Mouse (Mus musculus): Measurements from ENCODE around the gene Hmgb1. TPM values are rescaled to one million over a fixed set of nuclear protein-coding genes. Genes with fewer than 3 reads are reported as not detected.

Gene Hmgb1
- polyA plus RNA-seq, 1 experiment: 107 TPM

DNA sequence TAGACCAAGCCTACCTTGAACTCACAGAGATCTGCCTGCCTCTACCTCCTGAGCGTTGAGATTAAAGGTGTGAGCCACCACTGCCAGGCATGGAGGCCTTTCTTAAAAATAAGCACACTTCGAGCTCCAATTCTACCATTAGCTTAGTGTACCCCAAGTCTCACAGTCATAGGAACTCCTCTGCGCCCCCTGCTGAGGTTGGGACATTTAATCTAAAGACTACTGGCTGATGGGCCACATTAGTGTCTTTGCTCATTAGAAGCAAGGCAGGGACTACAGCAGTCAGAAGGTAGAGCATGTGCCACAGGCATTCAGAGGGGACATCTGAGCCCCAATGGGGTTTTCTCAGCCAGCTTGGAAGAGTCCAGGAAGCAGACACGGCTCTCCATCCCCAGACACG, 86.4 kb downstream of the Hmgb1 start:
- 92% methylated on average over 5 of the region's 5 CpGs for WGBS
- Histone ChIP-seq H3K4me1 (replicated peaks; ENCODE audit: control insufficient read depth, insufficient read depth, low read length) (peaks cover 6% of the 10 kb centered on the region; the same call in 1 of the 2 replicates), H3K27ac (ENCODE audit: control insufficient read depth, insufficient read depth, low read length) (no peak overlapping the region), H3K4me3 (ENCODE audit: control insufficient read depth, insufficient read depth, low read length) (no peak overlapping the region), H3K36me3 (ENCODE audit: control insufficient read depth, insufficient read depth, low read length) (no peaks in the 10 kb centered on the region), H3K27me3 (ENCODE audit: control insufficient read depth, insufficient read depth, low read length) (no peaks in the 10 kb centered on the region)
- DNase-seq: peak; percentile 60
- no peak for TF ChIP-seq POLR2A (IDR thresholded peaks at IDR 0.05; ENCODE audit: control insufficient read depth, extremely low read depth, insufficient read depth, low read length, poor library complexity)
- TF ChIP-seq CTCF (IDR thresholded peaks at IDR 0.05; ENCODE audit: borderline replicate concordance, control insufficient read depth, extremely low read depth, insufficient read depth, low read length, poor library complexity): no peak

DNA sequence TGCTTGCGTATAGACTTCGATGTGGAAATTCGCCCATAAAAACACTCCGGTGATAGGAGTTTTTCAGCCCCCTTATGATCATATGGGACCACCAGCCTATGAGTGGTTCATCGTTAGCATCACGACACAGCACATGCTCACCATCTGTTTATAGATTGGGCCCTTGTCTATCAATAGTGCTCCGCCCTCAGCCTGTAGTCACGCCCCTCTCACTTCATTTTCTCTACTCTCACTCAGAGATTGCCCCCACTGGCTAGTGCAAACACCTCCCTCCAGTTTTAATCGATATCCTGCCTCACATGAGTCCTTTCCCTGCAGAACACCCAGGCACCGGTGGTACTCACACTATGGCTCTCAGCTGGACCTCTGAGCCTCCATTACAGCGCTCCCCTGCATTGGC, 88.0 kb downstream of the Hmgb1 start:
- Histone ChIP-seq H3K36me3 (ENCODE audit: control insufficient read depth, insufficient read depth, low read length) (no peaks in the 10 kb centered on the region), H3K27ac (ENCODE audit: control insufficient read depth, insufficient read depth, low read length) (no peak overlapping the region), H3K4me1 (replicated peaks; ENCODE audit: control insufficient read depth, insufficient read depth, low read length) (peaks cover 6% of the 10 kb centered on the region; the same call in 1 of the 2 replicates), H3K4me3 (ENCODE audit: control insufficient read depth, insufficient read depth, low read length) (no peak overlapping the region), H3K27me3 (ENCODE audit: control insufficient read depth, insufficient read depth, low read length) (no peaks in the 10 kb centered on the region)
- TF ChIP-seq POLR2A (IDR thresholded peaks at IDR 0.05; ENCODE audit: control insufficient read depth, extremely low read depth, insufficient read depth, low read length, poor library complexity): no peak
- TF ChIP-seq CTCF (IDR thresholded peaks at IDR 0.05; ENCODE audit: borderline replicate concordance, control insufficient read depth, extremely low read depth, insufficient read depth, low read length, poor library complexity): no peak
- DNase-seq: no peak
- 91% methylated on average over 11 of the region's 11 CpGs for WGBS

DNA sequence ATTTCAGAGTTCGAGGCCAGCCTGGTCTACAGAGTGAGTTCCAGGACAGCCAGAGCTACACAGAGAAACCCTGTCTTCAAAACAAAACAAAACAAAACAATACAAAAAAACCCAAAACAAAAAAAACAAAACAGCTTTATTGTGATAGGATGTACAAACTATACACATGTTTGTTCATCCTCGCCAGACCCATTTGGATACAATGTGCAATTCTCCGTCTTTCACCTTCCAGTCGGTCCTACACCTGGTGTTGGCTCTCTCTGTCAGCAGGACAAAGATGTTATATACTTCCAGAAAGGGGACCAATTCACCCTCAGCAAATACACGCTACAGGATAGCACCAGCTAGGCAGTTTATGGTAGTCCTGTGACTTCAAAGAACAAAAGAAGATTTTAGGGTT, 91.4 kb downstream of the Hmgb1 start:
- TF ChIP-seq POLR2A (IDR thresholded peaks at IDR 0.05; ENCODE audit: control insufficient read depth, extremely low read depth, insufficient read depth, low read length, poor library complexity): no peak
- no peak for TF ChIP-seq CTCF (IDR thresholded peaks at IDR 0.05; ENCODE audit: borderline replicate concordance, control insufficient read depth, extremely low read depth, insufficient read depth, low read length, poor library complexity)

DNA sequence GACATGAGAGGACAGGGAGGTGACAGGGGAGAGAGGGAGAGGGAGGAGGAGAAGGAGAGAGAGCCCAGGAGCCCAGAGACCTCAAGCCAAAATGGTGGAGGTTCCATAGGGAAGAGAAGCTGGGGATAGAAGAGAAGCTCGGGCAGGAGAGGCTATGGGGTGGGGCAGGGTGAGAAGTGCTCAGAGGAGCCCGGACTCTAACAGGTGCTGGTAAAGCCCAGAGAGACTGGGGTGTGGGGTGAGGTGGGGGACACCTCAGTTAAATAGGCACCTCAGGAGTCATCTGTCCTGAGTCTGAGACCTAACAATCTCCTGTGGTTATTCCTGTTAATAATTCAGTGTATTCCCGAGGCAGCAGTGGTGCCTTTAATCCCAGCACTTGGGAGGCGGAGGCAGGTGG, 91.8 kb downstream of the Hmgb1 start:
- H3K27me3 ChIP-seq (ENCODE audit: control insufficient read depth, insufficient read depth, low read length): no peaks in the 10 kb centered on the region

More for the DNA sequence above, 91.4 kb downstream of the Hmgb1 start:
- Histone ChIP-seq H3K4me3 (ENCODE audit: control insufficient read depth, insufficient read depth, low read length) (no peak overlapping the region), H3K4me1 (replicated peaks; ENCODE audit: control insufficient read depth, insufficient read depth, low read length) (peaks cover 10% of the 10 kb centered on the region; the same call in 1 of the 2 replicates), H3K27me3 (ENCODE audit: control insufficient read depth, insufficient read depth, low read length) (no peaks in the 10 kb centered on the region), H3K27ac (ENCODE audit: control insufficient read depth, insufficient read depth, low read length) (no peak overlapping the region), H3K36me3 (ENCODE audit: control insufficient read depth, insufficient read depth, low read length) (no peaks in the 10 kb centered on the region)
- no peak for DNase-seq
- 97% methylated on average over 5 of the region's 5 CpGs for WGBS

DNA sequence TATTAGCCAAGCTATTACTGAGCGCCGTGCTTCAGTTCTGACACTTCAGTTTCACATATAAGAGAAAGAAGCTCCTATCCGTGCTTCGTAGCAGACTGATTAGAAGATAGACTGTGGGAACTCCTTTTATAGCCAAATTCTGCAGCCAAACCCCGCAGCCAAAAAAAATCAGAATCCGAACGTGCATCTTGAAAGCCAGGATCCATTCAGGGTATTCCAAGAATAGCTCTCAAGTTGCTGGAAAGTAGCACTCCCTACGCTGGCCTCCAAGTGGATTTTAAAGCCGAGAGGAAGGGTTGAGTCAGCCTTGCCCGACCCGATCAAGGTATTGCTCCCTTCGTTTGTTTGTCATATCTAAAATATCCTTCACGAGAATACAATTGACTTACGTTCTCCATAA, 93.0 kb downstream of the Hmgb1 start:
- Histone ChIP-seq H3K36me3 (ENCODE audit: control insufficient read depth, insufficient read depth, low read length) (no peaks in the 10 kb centered on the region), H3K4me3 (ENCODE audit: control insufficient read depth, insufficient read depth, low read length) (no peak overlapping the region), H3K27me3 (ENCODE audit: control insufficient read depth, insufficient read depth, low read length) (no peaks in the 10 kb centered on the region), H3K4me1 (replicated peaks; ENCODE audit: control insufficient read depth, insufficient read depth, low read length) (peaks cover 14% of the 10 kb centered on the region; the same call in 1 of the 2 replicates), H3K27ac (ENCODE audit: control insufficient read depth, insufficient read depth, low read length) (no peak overlapping the region)
- 95% methylated on average over 14 of the region's 14 CpGs for WGBS
- TF ChIP-seq POLR2A (IDR thresholded peaks at IDR 0.05; ENCODE audit: control insufficient read depth, extremely low read depth, insufficient read depth, low read length, poor library complexity): no peak
- TF ChIP-seq CTCF (IDR thresholded peaks at IDR 0.05; ENCODE audit: borderline replicate concordance, control insufficient read depth, extremely low read depth, insufficient read depth, low read length, poor library complexity): no peak
- no peak for DNase-seq

More for the DNA sequence above, 91.8 kb downstream of the Hmgb1 start:
- Histone ChIP-seq H3K36me3 (ENCODE audit: control insufficient read depth, insufficient read depth, low read length) (no peaks in the 10 kb centered on the region), H3K4me1 (replicated peaks; ENCODE audit: control insufficient read depth, insufficient read depth, low read length) (peaks cover 10% of the 10 kb centered on the region; the same call in 1 of the 2 replicates), H3K27ac (ENCODE audit: control insufficient read depth, insufficient read depth, low read length) (no peak overlapping the region), H3K4me3 (ENCODE audit: control insufficient read depth, insufficient read depth, low read length) (no peak overlapping the region)
- DNase-seq: no peak
- 94% methylated on average over 4 of the region's 4 CpGs for WGBS
- no peak for TF ChIP-seq POLR2A (IDR thresholded peaks at IDR 0.05; ENCODE audit: control insufficient read depth, extremely low read depth, insufficient read depth, low read length, poor library complexity)
- TF ChIP-seq CTCF (IDR thresholded peaks at IDR 0.05; ENCODE audit: borderline replicate concordance, control insufficient read depth, extremely low read depth, insufficient read depth, low read length, poor library complexity): no peak

- Histone ChIP-seq H3K27ac (ENCODE audit: control insufficient read depth, insufficient read depth, low read length) (no peak overlapping the region), H3K4me1 (replicated peaks; ENCODE audit: control insufficient read depth, insufficient read depth, low read length) (peaks cover 17% of the 10 kb centered on the region; the same call in 1 of the 2 replicates), H3K4me3 (ENCODE audit: control insufficient read depth, insufficient read depth, low read length) (no peak overlapping the region), H3K36me3 (ENCODE audit: control insufficient read depth, insufficient read depth, low read length) (no peaks in the 10 kb centered on the region), H3K27me3 (ENCODE audit: control insufficient read depth, insufficient read depth, low read length) (no peaks in the 10 kb centered on the region)
- no peak for DNase-seq
- 92% methylated on average over 2 of the region's 2 CpGs for WGBS
- TF ChIP-seq POLR2A (IDR thresholded peaks at IDR 0.05; ENCODE audit: control insufficient read depth, extremely low read depth, insufficient read depth, low read length, poor library complexity) (no peak), CTCF (IDR thresholded peaks at IDR 0.05; ENCODE audit: borderline replicate concordance, control insufficient read depth, extremely low read depth, insufficient read depth, low read length, poor library complexity) (no peak)
Observed at GRCm38 (mm10) chr5:149089860-149090259, 94.4 kb downstream of the Hmgb1 start.

DNA sequence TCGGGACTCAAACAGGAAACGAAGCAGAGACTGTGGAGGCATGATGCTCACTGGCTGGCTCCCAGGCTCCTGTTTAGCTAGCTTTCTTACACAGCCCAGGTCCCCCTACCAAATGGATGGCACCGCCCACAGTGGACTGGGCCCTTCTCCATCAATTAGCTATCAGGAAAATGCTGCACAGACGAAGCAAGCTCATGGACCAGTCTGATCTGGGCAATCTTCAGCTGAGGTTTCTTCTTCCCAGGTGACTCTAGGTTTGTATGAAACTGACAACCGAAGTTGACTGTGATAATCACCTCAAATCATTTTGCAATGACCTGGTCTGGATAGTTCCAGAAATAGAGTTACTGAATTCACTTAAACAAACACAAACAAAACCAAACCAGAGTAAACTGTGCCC, 94.8 kb downstream of the Hmgb1 start:
- H3K27ac ChIP-seq (ENCODE audit: control insufficient read depth, insufficient read depth, low read length): no peak overlapping the region
- WGBS: 95% methylated on average over 5 of the region's 5 CpGs
- no peaks in the 10 kb centered on the region for H3K27me3 ChIP-seq (ENCODE audit: control insufficient read depth, insufficient read depth, low read length)
- no peaks in the 10 kb centered on the region for H3K36me3 ChIP-seq (ENCODE audit: control insufficient read depth, insufficient read depth, low read length)
- TF ChIP-seq CTCF (IDR thresholded peaks at IDR 0.05; ENCODE audit: borderline replicate concordance, control insufficient read depth, extremely low read depth, insufficient read depth, low read length, poor library complexity): no peak
- no peak for TF ChIP-seq POLR2A (IDR thresholded peaks at IDR 0.05; ENCODE audit: control insufficient read depth, extremely low read depth, insufficient read depth, low read length, poor library complexity)
- DNase-seq: no peak
- peaks cover 20% of the 10 kb centered on the region; the same call in 1 of the 2 replicates for H3K4me1 ChIP-seq (replicated peaks; ENCODE audit: control insufficient read depth, insufficient read depth, low read length)
- no peak overlapping the region for H3K4me3 ChIP-seq (ENCODE audit: control insufficient read depth, insufficient read depth, low read length)

All from thymus, adult 2 months (tissue).